Mouse (Mus musculus): ENCODE measurements around the gene Csf1. TPM values are rescaled to one million over a fixed set of nuclear protein-coding genes. Genes with fewer than 3 reads are reported as not detected.
A peak's percentile ranks its signal among the peaks of the same experiment; 100 is the strongest.

Csf1 gene
- total RNA-seq (2014; rRNA removed) (13.1 and 15.1 TPM in 2 replicates), polyA plus RNA-seq (2015; fragmentation: Nextera tagmentation; extraction: Ambion mirVana) (11.2 and 12.1 TPM in 2 replicates)

- TF ChIP-seq CTCF (IDR thresholded peaks at IDR 0.05; ENCODE audit: low read depth): no peak
- ATAC-seq (peak; percentile 89), DNase-seq (ENCODE audit: low spot score) (peak; percentile 86)
- no peaks in the 10 kb centered on the region for H3K27me3 ChIP-seq (ENCODE audit: insufficient read depth, low read length)
- no peaks in the 10 kb centered on the region for H3K9me3 ChIP-seq (ENCODE audit: low read length)
- peaks cover 27% of the 10 kb centered on the region for H3K4me1 ChIP-seq (ENCODE audit: insufficient read depth, low read length)
- WGBS: under 1% methylated on average over 48 of the region's 56 CpGs
- H3K36me3 ChIP-seq (ENCODE audit: insufficient read depth, low read length): no peaks in the 10 kb centered on the region
- peak within 1 kb of the TSS; percentile 81 for H3K27ac ChIP-seq
- peak within 1 kb of the TSS; percentile 77 for H3K9ac ChIP-seq (replicated peaks; ENCODE audit: low read length)
- H3K4me2 ChIP-seq (ENCODE audit: low read depth, low read length): peak within 1 kb of the TSS; percentile 91
- H3K4me3 ChIP-seq (ENCODE audit: low read length): peak within 1 kb of the TSS; percentile 62
These were observed at the start of gene Csf1 for GRCm38 (mm10) chr3:107759929-107760581. Gene Csf1 (minus strand): TSS chr3:107760469.

- DNase-seq (ENCODE audit: low spot score): peak; percentile 47
- ATAC-seq: no peak
- H3K9ac ChIP-seq (replicated peaks; ENCODE audit: low read length): no peak overlapping the region
These were observed 47.9 kb upstream of the Csf1 start for GRCm38 (mm10) chr3:107808013-107808750.

GRCm38 (mm10) chr3:107807386-107807974, 47.2 kb upstream of the Csf1 start:
- Histone ChIP-seq H3K27ac (peak overlapping the region; percentile 60; the same call in 1 of the 2 replicates), H3K4me2 (ENCODE audit: low read depth, low read length) (0 out of 2 replicates have a peak overlapping the region, but pooled peaks have one; percentile 13)
- ATAC-seq: no peak

More at GRCm38 (mm10) chr3:107808013-107808750, 47.9 kb upstream of the Csf1 start:
- Histone ChIP-seq H3K9me3 (ENCODE audit: low read length) (no peaks in the 10 kb centered on the region), H3K4me3 (ENCODE audit: low read length) (no peak overlapping the region), H3K4me1 (ENCODE audit: insufficient read depth, low read length) (peaks cover 5% of the 10 kb centered on the region; the same call in 1 of the 2 replicates), H3K36me3 (ENCODE audit: insufficient read depth, low read length) (no peaks in the 10 kb centered on the region), H3K27ac (peak overlapping the region; percentile 60; the same call in 1 of the 2 replicates), H3K4me2 (ENCODE audit: low read depth, low read length) (0 out of 2 replicates have a peak overlapping the region, but pooled peaks have one; percentile 13), H3K27me3 (ENCODE audit: insufficient read depth, low read length) (no peaks in the 10 kb centered on the region)
- 19% methylated on average over 14 of the region's 14 CpGs for WGBS
- TF ChIP-seq CTCF (IDR thresholded peaks at IDR 0.05; ENCODE audit: low read depth): no peak

GRCm38 (mm10) chr3:107806916-107807315, 46.6 kb upstream of the Csf1 start:
- H3K4me3 ChIP-seq (ENCODE audit: low read length): no peak overlapping the region
- TF ChIP-seq CTCF (IDR thresholded peaks at IDR 0.05; ENCODE audit: low read depth): no peak
- 73% methylated on average over 1 of the region's 1 CpGs for WGBS
- DNase-seq (ENCODE audit: low spot score): no peak
- H3K9ac ChIP-seq (replicated peaks; ENCODE audit: low read length): no peak overlapping the region
- H3K4me1 ChIP-seq (ENCODE audit: insufficient read depth, low read length): peaks cover 5% of the 10 kb centered on the region; the same call in 1 of the 2 replicates
- no peaks in the 10 kb centered on the region for H3K36me3 ChIP-seq (ENCODE audit: insufficient read depth, low read length)
- 0 out of 2 replicates have a peak overlapping the region, but pooled peaks have one; percentile 60 for H3K27ac ChIP-seq
- H3K4me2 ChIP-seq (ENCODE audit: low read depth, low read length): no peak overlapping the region
- ATAC-seq: no peak
- H3K9me3 ChIP-seq (ENCODE audit: low read length): no peaks in the 10 kb centered on the region
- H3K27me3 ChIP-seq (ENCODE audit: insufficient read depth, low read length): no peaks in the 10 kb centered on the region

More at GRCm38 (mm10) chr3:107807386-107807974, 47.2 kb upstream of the Csf1 start:
- H3K4me1 ChIP-seq (ENCODE audit: insufficient read depth, low read length): peaks cover 5% of the 10 kb centered on the region; the same call in 1 of the 2 replicates
- H3K9ac ChIP-seq (replicated peaks; ENCODE audit: low read length): no peak overlapping the region
- no peaks in the 10 kb centered on the region for H3K27me3 ChIP-seq (ENCODE audit: insufficient read depth, low read length)
- no peak for DNase-seq (ENCODE audit: low spot score)
- H3K36me3 ChIP-seq (ENCODE audit: insufficient read depth, low read length): no peaks in the 10 kb centered on the region
- no peak for TF ChIP-seq CTCF (IDR thresholded peaks at IDR 0.05; ENCODE audit: low read depth)
- H3K4me3 ChIP-seq (ENCODE audit: low read length): no peak overlapping the region
- no peaks in the 10 kb centered on the region for H3K9me3 ChIP-seq (ENCODE audit: low read length)
- 27% methylated on average over 6 of the region's 6 CpGs for WGBS

GRCm38 (mm10) chr3:107804799-107805198, 44.5 kb upstream of the Csf1 start:
- TF ChIP-seq CTCF (IDR thresholded peaks at IDR 0.05; ENCODE audit: low read depth): no peak
- Histone ChIP-seq H3K36me3 (ENCODE audit: insufficient read depth, low read length) (no peaks in the 10 kb centered on the region), H3K9me3 (ENCODE audit: low read length) (no peaks in the 10 kb centered on the region), H3K27ac (no peak overlapping the region), H3K4me2 (ENCODE audit: low read depth, low read length) (no peak overlapping the region), H3K9ac (replicated peaks; ENCODE audit: low read length) (no peak overlapping the region), H3K4me3 (ENCODE audit: low read length) (no peak overlapping the region), H3K4me1 (ENCODE audit: insufficient read depth, low read length) (peaks cover 5% of the 10 kb centered on the region; the same call in 1 of the 2 replicates), H3K27me3 (ENCODE audit: insufficient read depth, low read length) (no peaks in the 10 kb centered on the region)
- ATAC-seq: no peak
- DNase-seq (ENCODE audit: low spot score): no peak
- WGBS: 93% methylated on average over 1 of the region's 1 CpGs

- Histone ChIP-seq H3K4me3 (ENCODE audit: low read length) (no peak overlapping the region), H3K27ac (no peak overlapping the region), H3K4me2 (ENCODE audit: low read depth, low read length) (no peak overlapping the region), H3K9me3 (ENCODE audit: low read length) (no peaks in the 10 kb centered on the region), H3K9ac (replicated peaks; ENCODE audit: low read length) (no peak overlapping the region), H3K36me3 (ENCODE audit: insufficient read depth, low read length) (no peaks in the 10 kb centered on the region), H3K4me1 (ENCODE audit: insufficient read depth, low read length) (no peaks in the 10 kb centered on the region), H3K27me3 (ENCODE audit: insufficient read depth, low read length) (no peaks in the 10 kb centered on the region)
- 82% methylated on average over 8 of the region's 8 CpGs for WGBS
- DNase-seq (ENCODE audit: low spot score): no peak
- no peak for TF ChIP-seq CTCF (IDR thresholded peaks at IDR 0.05; ENCODE audit: low read depth)
- no peak for ATAC-seq
These were observed 42.1 kb upstream of the Csf1 start for GRCm38 (mm10) chr3:107802185-107802946.

All from hindbrain, postnatal 0 days (tissue).